Mouse (Mus musculus) layer of hippocampus, postnatal 25 days (tissue): ENCODE data around the gene Gm20696. TPM values are rescaled to one million over a fixed set of nuclear protein-coding genes. Genes with fewer than 3 reads are reported as not detected.

Experiments used
- DNase-seq, 2 experiments: peaks; one replicate each; pipeline ENCODE4 v3.0.0; 2022; ENCODE audit warnings: mixed read lengths in 2 of 2, low spot score in 1 of 2; ENCODE audit errors: extremely low spot score in 1 of 2
- total RNA-seq, 2 experiments: library from RNA; stranded (reverse); gene quantifications; 2 replicates each; pipeline ENCODE4 v1.2.3; 2021

Gene Gm20696
- total RNA-seq, 2 experiments from 2014 or later: 6.5 to 7.8 TPM

GRCm38 (mm10) chr6:99665457-99666317 is 910 bp downstream of the Gm20696 start:
- DNase-seq: no peak

GRCm38 (mm10) chr6:99663232-99663631 is 3.4 kb downstream of the Gm20696 start:
- DNase-seq: no peak

GRCm38 (mm10) chr6:99660443-99660842 is 6.2 kb downstream of the Gm20696 start:
- no peak for DNase-seq

GRCm38 (mm10) chr6:99658586-99658985 is 8.0 kb downstream of the Gm20696 start:
- no peak for DNase-seq

GRCm38 (mm10) chr6:99656088-99656487 is 10.5 kb downstream of the Gm20696 start:
- DNase-seq: no peak

GRCm38 (mm10) chr6:99655488-99655887 is 11.1 kb downstream of the Gm20696 start:
- no peak for DNase-seq

GRCm38 (mm10) chr6:99654343-99654742 is 12.3 kb downstream of the Gm20696 start:
- DNase-seq: no peak

GRCm38 (mm10) chr6:99652341-99652740 is 14.3 kb downstream of the Gm20696 start:
- DNase-seq: no peak

- no peak for DNase-seq
These were observed 17.3 kb downstream of the Gm20696 start for GRCm38 (mm10) chr6:99649307-99649706.

- no peak for DNase-seq
These were observed 20.3 kb downstream of the Gm20696 start for GRCm38 (mm10) chr6:99646344-99646743.

GRCm38 (mm10) chr6:99644876-99645275 is 21.7 kb downstream of the Gm20696 start:
- no peak for DNase-seq

GRCm38 (mm10) chr6:99644386-99644785 is 22.2 kb downstream of the Gm20696 start:
- DNase-seq: no peak

- no peak for DNase-seq
These were observed 23.0 kb downstream of the Gm20696 start for GRCm38 (mm10) chr6:99643439-99644199.

GRCm38 (mm10) chr6:99637456-99637855 is 29.1 kb downstream of the Gm20696 start:
- DNase-seq: no peak

- DNase-seq: no peak
These were observed 29.8 kb downstream of the Gm20696 start for GRCm38 (mm10) chr6:99636801-99637200.

GRCm38 (mm10) chr6:99636121-99636520 is 30.5 kb downstream of the Gm20696 start:
- DNase-seq: no peak

- no peak for DNase-seq
These were observed 34.2 kb downstream of the Gm20696 start for GRCm38 (mm10) chr6:99632121-99632980.

- DNase-seq: no peak
These were observed 35.0 kb downstream of the Gm20696 start for GRCm38 (mm10) chr6:99631637-99632036.

GRCm38 (mm10) chr6:99629726-99630458 is 36.7 kb downstream of the Gm20696 start:
- DNase-seq: no peak

- DNase-seq: no peak
These were observed 40.2 kb downstream of the Gm20696 start for GRCm38 (mm10) chr6:99626347-99626746.
